Mouse (Mus musculus) liver, embryonic 12.5 days (tissue): ENCODE measurements around the gene Acot8. TPM values are rescaled to one million over a fixed set of nuclear protein-coding genes. Genes with fewer than 3 reads are reported as not detected.

ENCODE experiments used
- ATAC-seq: fragments of 200-750 bp; cut with Nextera tagmentation; 2 replicates; pipeline ENCODE4 v1.8.0; 2017; ENCODE audit warnings: moderate number of reproducible peaks, mild to moderate bottlenecking, moderate library complexity
- H3K27ac ChIP-seq: fragments of 300-500 bp; sonication (generic); 2 replicates; pipeline ENCODE4 v1.5.1; 2016; ENCODE audit warnings: mild to moderate bottlenecking
- H3K27me3 ChIP-seq: fragments of 300-500 bp; sonication (generic); replicated peaks from 2 replicates; pipeline ENCODE4 v1.6.1; 2016; ENCODE audit warnings: mild to moderate bottlenecking, moderate library complexity
- H3K36me3 ChIP-seq: fragments of 300-500 bp; sonication (generic); 2 replicates; pipeline ENCODE4 v1.6.1; 2016; ENCODE audit warnings: mild to moderate bottlenecking, moderate library complexity
- H3K4me1 ChIP-seq: fragments of 300-500 bp; sonication (generic); 2 replicates; pipeline ENCODE4 v1.6.1; 2016
- H3K4me2 ChIP-seq: fragments of 300-500 bp; sonication (generic); 2 replicates; pipeline ENCODE4 v1.6.1; 2016; ENCODE audit warnings: mild to moderate bottlenecking, moderate library complexity
- H3K4me3 ChIP-seq: fragments of 300-500 bp; sonication (generic); 2 replicates; pipeline ENCODE4 v1.5.1; 2016; ENCODE audit warnings: mild to moderate bottlenecking, moderate library complexity
- H3K9ac ChIP-seq: fragments of 300-500 bp; sonication (generic); 2 replicates; pipeline ENCODE4 v1.6.1; 2016; ENCODE audit warnings: mild to moderate bottlenecking, moderate library complexity
- H3K9me3 ChIP-seq: fragments of 300-500 bp; sonication (generic); replicated peaks from 2 replicates; pipeline ENCODE4 v1.6.1; 2016; ENCODE audit warnings: mild to moderate bottlenecking, moderate library complexity
- WGBS: fragments of 180-500 bp; shearing (Covaris S2); methylation state at CpG from one replicate; pipeline ENCODE4 v1.1.7; 2016; ENCODE audit not compliant: insufficient replicate concordance; 5-methylcytosine and 5-hydroxymethylcytosine counted together
- polyA plus RNA-seq: library from polyadenylated mRNA; unstranded; fragments of >200 nt; fragmentation: Nextera tagmentation; extraction: Ambion mirVana; gene quantifications from 2 replicates; pipeline ENCODE4 v1.2.1, GENCODE M21; 2016

Acot8 gene
- polyA plus RNA-seq, 1 experiment from 2014 or later, result 21.5 TPM

DNA sequence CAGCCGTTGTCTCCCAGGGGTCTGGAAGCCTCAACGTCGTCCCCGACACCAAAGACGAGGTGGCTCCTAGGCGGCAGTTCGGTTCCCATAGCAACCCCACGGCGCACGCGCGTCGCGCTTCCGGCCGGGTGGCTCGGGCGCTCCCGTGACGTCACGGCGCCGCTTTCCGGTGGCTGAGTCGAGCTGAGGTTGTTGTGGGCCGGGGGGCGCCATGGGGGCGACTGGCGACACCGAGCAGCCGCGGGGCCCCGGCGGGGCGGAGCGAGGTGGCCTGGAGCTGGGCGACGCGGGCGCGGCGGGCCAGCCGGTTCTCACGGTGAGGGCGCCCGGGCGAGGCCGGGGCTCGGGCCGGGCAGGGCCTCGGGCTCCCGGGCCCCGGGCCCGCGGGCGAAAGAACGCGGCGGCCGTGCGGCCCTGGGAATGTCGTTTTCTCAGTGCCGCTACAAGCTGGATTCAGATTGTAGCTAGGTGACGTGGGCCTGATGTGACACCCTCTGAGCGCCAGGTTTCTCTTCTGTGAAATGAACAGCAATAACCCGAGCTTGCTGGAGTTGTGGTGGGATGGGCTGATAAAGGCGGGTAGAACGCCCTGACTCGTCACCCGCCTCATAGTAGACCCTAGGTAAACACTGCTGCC lies 58.7 kb downstream of the Acot8 start, which contains the start of the genes Wfdc3 and Dnttip1:
Gene Wfdc3 (minus strand): TSS at position 89 of the 637 bp plus-strand sequence.
Gene Dnttip1 (plus strand): TSS at position 141 of the 637 bp plus-strand sequence.
- peaks cover 40% of the 10 kb centered on the region for H3K4me1 ChIP-seq
- WGBS, result 1% methylated on average over 65 of the region's 70 CpGs

DNA sequence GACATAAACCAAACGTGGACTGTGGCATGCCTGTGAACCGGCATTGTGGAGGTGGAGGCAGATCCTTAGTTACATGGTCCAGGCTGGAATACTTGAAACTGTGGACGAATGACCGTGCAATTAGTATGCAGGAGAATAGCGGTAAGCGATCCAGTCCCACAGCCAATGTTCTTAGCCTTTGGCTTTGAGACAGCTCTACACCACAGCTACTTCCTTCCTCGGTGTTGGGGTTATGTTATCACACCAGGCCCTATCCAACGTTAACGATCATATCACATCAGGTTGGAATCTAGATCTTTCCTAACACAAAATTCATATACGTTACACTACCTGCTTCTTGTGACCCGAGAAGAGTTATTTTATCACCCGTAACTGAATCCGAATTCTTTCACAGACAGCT lies 59.7 kb downstream of the Acot8 start:
- ATAC-seq, result no peak
- Histone ChIP-seq H3K36me3 (peaks cover 28% of the 10 kb centered on the region), H3K4me1 (peaks cover 40% of the 10 kb centered on the region), H3K9ac (peak overlapping the region; percentile 95), H3K27ac (no peak overlapping the region), H3K4me2 (peak overlapping the region; percentile 92), H3K4me3 (peak overlapping the region; percentile 94), H3K27me3 (peaks cover 30% of the 10 kb centered on the region), H3K9me3 (no peaks in the 10 kb centered on the region)
- WGBS, result 48% methylated on average over 13 of the region's 13 CpGs

More for the DNA sequence above, 58.7 kb downstream of the Acot8 start, which contains the start of the genes Wfdc3 and Dnttip1:
- no peaks in the 10 kb centered on the region for H3K9me3 ChIP-seq
- H3K9ac ChIP-seq, result peak within 1 kb of the TSS; percentile 95
- peak; percentile 86 for ATAC-seq
- peak within 1 kb of the TSS; percentile 94 for H3K4me3 ChIP-seq
- H3K4me2 ChIP-seq, result peak within 1 kb of the TSS; percentile 92
- peaks cover 37% of the 10 kb centered on the region for H3K36me3 ChIP-seq
- peaks cover 27% of the 10 kb centered on the region for H3K27me3 ChIP-seq
- peak within 1 kb of the TSS; percentile 90 for H3K27ac ChIP-seq

Other genes with a start within 250 kb of the Acot8 start
- 2.1 and 3.2 TPM in 2 replicates for gene Wfdc2, start 242.5 kb downstream of the Acot8 start, polyA plus RNA-seq
- gene Spint3, start 231.4 kb downstream of the Acot8 start, polyA plus RNA-seq, result not detected in 2 replicates
- gene Wfdc6a, start 219.4 kb downstream of the Acot8 start, polyA plus RNA-seq, result 0.26 TPM in 1 of 2 replicates, not detected in the other
- not detected in 2 replicates for gene Eppin, start 211.3 kb downstream of the Acot8 start, polyA plus RNA-seq
- gene Wfdc6b, start 191.4 kb downstream of the Acot8 start, polyA plus RNA-seq, result not detected in 2 replicates
- not detected in 2 replicates for gene Wfdc8, start 191.3 kb downstream of the Acot8 start, polyA plus RNA-seq
- not detected in 2 replicates for gene Wfdc16, start 166.1 kb downstream of the Acot8 start, polyA plus RNA-seq
- gene Wfdc10, start 148.8 kb downstream of the Acot8 start, polyA plus RNA-seq, result not detected in 2 replicates
- gene Wfdc9, start 148.3 kb downstream of the Acot8 start, polyA plus RNA-seq, result not detected in 2 replicates
- not detected in 2 replicates for gene Wfdc11, start 130.8 kb downstream of the Acot8 start, polyA plus RNA-seq
- gene Wfdc13, start 119.8 kb downstream of the Acot8 start, polyA plus RNA-seq, result not detected in 2 replicates
- not detected in 2 replicates for gene Spint4, start 106.4 kb downstream of the Acot8 start, polyA plus RNA-seq
- not detected in 2 replicates for gene Spint5, start 89.6 kb downstream of the Acot8 start, polyA plus RNA-seq
- 0.48 and 0.93 TPM in 2 replicates for gene Wfdc3, start 59.0 kb downstream of the Acot8 start, polyA plus RNA-seq
- 56.9 and 61.0 TPM in 2 replicates for gene Dnttip1, start 58.9 kb downstream of the Acot8 start, polyA plus RNA-seq
- 669 and 687 TPM in 2 replicates for gene Ube2c, start 35.0 kb downstream of the Acot8 start, polyA plus RNA-seq
- gene Tnnc2, start 24.9 kb downstream of the Acot8 start, polyA plus RNA-seq, result 0.66 and 1.8 TPM in 2 replicates
- 5.5 TPM in 2 replicates for gene Snx21, start 19.1 kb downstream of the Acot8 start, polyA plus RNA-seq
- gene Zswim3, start 216 bp upstream of the Acot8 start, polyA plus RNA-seq, result 4.8 and 5.9 TPM in 2 replicates
- gene Zswim1, start 17.8 kb upstream of the Acot8 start, polyA plus RNA-seq, result 8.9 and 9.1 TPM in 2 replicates
- gene Spata25, start 23.7 kb upstream of the Acot8 start, polyA plus RNA-seq, result not detected in 2 replicates
- gene Ctsa, start 28.0 kb upstream of the Acot8 start, polyA plus RNA-seq, result 66.7 and 69.3 TPM in 2 replicates
- 2.1 and 2.2 TPM in 2 replicates for gene Neurl2, start 28.6 kb upstream of the Acot8 start, polyA plus RNA-seq
- gene Pltp, start 52.8 kb upstream of the Acot8 start, polyA plus RNA-seq, result 8.4 and 8.7 TPM in 2 replicates
- 48.6 and 51.5 TPM in 2 replicates for gene Pcif1, start 74.4 kb upstream of the Acot8 start, polyA plus RNA-seq
- 10.5 and 11.2 TPM in 2 replicates for gene Zfp335, start 106.9 kb upstream of the Acot8 start, polyA plus RNA-seq
- 1.9 TPM in 2 replicates for gene Mmp9, start 135.9 kb upstream of the Acot8 start, polyA plus RNA-seq
- gene Slc12a5, start 155.9 kb upstream of the Acot8 start, polyA plus RNA-seq, result 0.50 and 0.63 TPM in 2 replicates
- 33.2 and 34.4 TPM in 2 replicates for gene Ncoa5, start 230.0 kb upstream of the Acot8 start, polyA plus RNA-seq